Mouse (Mus musculus) MEL (cell line): ENCODE results near the gene Gfpt2. TPM values are rescaled to one million over a fixed set of nuclear protein-coding genes. Genes with fewer than 3 reads are reported as not detected.

Experiments
- DNase-seq: peaks from one replicate; pipeline ENCODE4 v3.0.0; 2011; ENCODE audit warnings: low read depth, low spot score
- H3K27ac ChIP-seq: 2 replicates; pipeline ENCODE4 v1.5.1; 2012; ENCODE audit warnings: low read depth, mild to moderate bottlenecking, control low read depth, low read length, moderate library complexity; ENCODE audit not compliant: control insufficient read depth
- H3K27me3 ChIP-seq, 2 experiments: fragments of 150-350 bp in 1 of 2; sonication (generic) in 1 of 2; 2 replicates each; pipeline ENCODE4 v1.6.1; 2012; ENCODE audit warnings: low read length in 2 of 2, mild to moderate bottlenecking in 2 of 2, improper control_type of control experiment in 1 of 2, moderate library complexity in 1 of 2; ENCODE audit not compliant: insufficient read depth in 2 of 2, control insufficient read depth in 1 of 2
- H3K36me3 ChIP-seq, 2 experiments: 2 replicates each; pipeline ENCODE4 v1.6.1; 2012 to 2014; ENCODE audit warnings: low read length in 2 of 2, improper control_type of control experiment in 1 of 2, inconsistent platforms in 1 of 2, mild to moderate bottlenecking in 1 of 2; ENCODE audit not compliant: insufficient read depth in 2 of 2, control insufficient read depth in 1 of 2
- H3K4me1 ChIP-seq, 2 experiments: fragments of 150-350 bp in 1 of 2; sonication (generic) in 1 of 2; 2 replicates each; pipeline ENCODE4 v1.6.1; 2012; ENCODE audit warnings: low read length in 2 of 2, improper control_type of control experiment in 1 of 2, mild to moderate bottlenecking in 1 of 2; ENCODE audit not compliant: insufficient read depth in 2 of 2, control insufficient read depth in 1 of 2
- H3K4me3 ChIP-seq, 2 experiments: fragments of 150-350 bp in 1 of 2; sonication (generic) in 1 of 2; 2 replicates each; pipeline ENCODE4 v1.5.1; 2012; ENCODE audit warnings: low read depth in 2 of 2, low read length in 2 of 2, mild to moderate bottlenecking in 2 of 2, moderate library complexity in 2 of 2, control low read depth in 1 of 2, improper control_type of control experiment in 1 of 2; ENCODE audit not compliant: control insufficient read depth in 1 of 2, insufficient read depth in 1 of 2
- H3K79me2 ChIP-seq: 2 replicates; pipeline ENCODE4 v1.6.1; 2012; ENCODE audit warnings: mild to moderate bottlenecking, low read length, moderate library complexity; ENCODE audit not compliant: control insufficient read depth, poor library complexity, insufficient read depth
- H3K9ac ChIP-seq: 2 replicates; pipeline ENCODE4 v1.6.1; 2012; ENCODE audit warnings: low read depth, mild to moderate bottlenecking, control low read depth, low read length, moderate library complexity; ENCODE audit not compliant: control insufficient read depth, poor library complexity, severe bottlenecking
- H3K9me3 ChIP-seq: fragments of 150-350 bp; sonication (generic); replicated peaks from 2 replicates; pipeline ENCODE4 v1.6.1; 2012; ENCODE audit warnings: mild to moderate bottlenecking, low read length, improper control_type of control experiment, moderate library complexity; ENCODE audit not compliant: insufficient read depth
- BHLHE40 ChIP-seq: IDR thresholded peaks from 2 replicates; pipeline ENCODE4 v1.6.1; 2012; ENCODE audit warnings: low read depth, mild to moderate bottlenecking, inconsistent platforms, low read length, improper control_type of control experiment, borderline replicate concordance
- CHD1 ChIP-seq: IDR thresholded peaks from 2 replicates; pipeline ENCODE4 v1.6.1; 2012; ENCODE audit warnings: low read depth, mild to moderate bottlenecking, inconsistent platforms, low read length, improper control_type of control experiment
- CHD2 ChIP-seq: IDR thresholded peaks from 2 replicates; pipeline ENCODE4 v1.6.1; 2011; ENCODE audit warnings: low read length, improper control_type of control experiment
- E2F4 ChIP-seq: IDR thresholded peaks from 2 replicates; pipeline ENCODE4 v1.6.1; 2011; ENCODE audit warnings: low read depth, low read length, improper control_type of control experiment, borderline replicate concordance
- ELF1 ChIP-seq: IDR thresholded peaks from 2 replicates; pipeline ENCODE4 v1.6.1; 2014; ENCODE audit warnings: low read depth, mild to moderate bottlenecking, inconsistent platforms, low read length, improper control_type of control experiment, moderate library complexity
- EP300 ChIP-seq, 2 experiments: IDR thresholded peaks; 2 replicates each; pipeline ENCODE4 v1.6.1; 2011; ENCODE audit warnings: improper control_type of control experiment in 2 of 2, low read length in 2 of 2, low read depth in 1 of 2, mild to moderate bottlenecking in 1 of 2
- ETS1 ChIP-seq: IDR thresholded peaks from 2 replicates; pipeline ENCODE4 v1.6.1; 2012; ENCODE audit warnings: low read depth, mild to moderate bottlenecking, inconsistent platforms, low read length, improper control_type of control experiment, moderate library complexity
- HCFC1 ChIP-seq: IDR thresholded peaks from 2 replicates; pipeline ENCODE4 v1.6.1; 2012; ENCODE audit warnings: low read depth, mild to moderate bottlenecking, inconsistent platforms, low read length, improper control_type of control experiment, moderate library complexity
- JUND ChIP-seq: IDR thresholded peaks from 2 replicates; pipeline ENCODE4 v1.6.1; 2011; ENCODE audit warnings: low read depth, mild to moderate bottlenecking, improper control_type of control experiment, low read length
- KAT2A ChIP-seq: conservative IDR thresholded peaks from 2 replicates; pipeline ENCODE4 v1.6.1; 2012; ENCODE audit warnings: low read depth, low read length, improper control_type of control experiment, inconsistent platforms
- MAFK ChIP-seq: IDR thresholded peaks from 2 replicates; pipeline ENCODE4 v1.6.1; 2011; ENCODE audit warnings: low read depth, mild to moderate bottlenecking, low read length, improper control_type of control experiment, borderline replicate concordance
- MAX ChIP-seq: IDR thresholded peaks from 2 replicates; pipeline ENCODE4 v1.6.1; 2011; ENCODE audit warnings: low read length, improper control_type of control experiment
- MEF2A ChIP-seq: IDR thresholded peaks from 2 replicates; pipeline ENCODE4 v1.6.1; 2014; ENCODE audit warnings: low read depth, mild to moderate bottlenecking, inconsistent platforms, low read length, improper control_type of control experiment; ENCODE audit not compliant: poor library complexity, insufficient replicate concordance, severe bottlenecking; ENCODE audit errors: extremely low read depth
- MXI1 ChIP-seq: IDR thresholded peaks from 2 replicates; pipeline ENCODE4 v1.6.1; 2011; ENCODE audit warnings: mild to moderate bottlenecking, low read depth, low read length, improper control_type of control experiment
- MYB ChIP-seq: IDR thresholded peaks from 2 replicates; pipeline ENCODE4 v1.6.1; 2011; ENCODE audit warnings: mild to moderate bottlenecking, low read depth, low read length, improper control_type of control experiment
- MYC ChIP-seq: IDR thresholded peaks from 2 replicates; pipeline ENCODE4 v1.6.1; 2011; ENCODE audit warnings: low read depth, mild to moderate bottlenecking, low read length, improper control_type of control experiment, moderate library complexity
- NRF1 ChIP-seq: IDR thresholded peaks from 2 replicates; pipeline ENCODE4 v1.6.1; 2014; ENCODE audit warnings: low read depth, mild to moderate bottlenecking, inconsistent platforms, low read length, improper control_type of control experiment, moderate library complexity; ENCODE audit not compliant: poor library complexity, insufficient read depth, severe bottlenecking
- POLR2A ChIP-seq, 2 experiments: IDR thresholded peaks; 2 replicates each; pipeline ENCODE4 v1.6.1; 2011 to 2012; ENCODE audit warnings: low read length in 2 of 2, mild to moderate bottlenecking in 2 of 2, control low read depth in 1 of 2, improper control_type of control experiment in 1 of 2, low read depth in 1 of 2, moderate library complexity in 1 of 2; ENCODE audit not compliant: control insufficient read depth in 1 of 2, insufficient read depth in 1 of 2, poor library complexity in 1 of 2
- POLR2AphosphoS2 ChIP-seq: IDR thresholded peaks from 2 replicates; pipeline ENCODE4 v1.6.1; 2011; ENCODE audit warnings: low read length, improper control_type of control experiment
- POLR2AphosphoS5 ChIP-seq: IDR thresholded peaks from 2 replicates; pipeline ENCODE4 v1.6.1; 2012; ENCODE audit warnings: low read depth, borderline replicate concordance, mild to moderate bottlenecking, inconsistent platforms, low read length, moderate library complexity, mixed read lengths
- RAD21 ChIP-seq: IDR thresholded peaks from 2 replicates; pipeline ENCODE4 v1.6.1; 2011; ENCODE audit warnings: mild to moderate bottlenecking, low read depth, low read length, improper control_type of control experiment
- SIN3A ChIP-seq: IDR thresholded peaks from 2 replicates; pipeline ENCODE4 v1.6.1; 2012; ENCODE audit warnings: low read length, improper control_type of control experiment, inconsistent platforms
- TBP ChIP-seq: IDR thresholded peaks from 2 replicates; pipeline ENCODE4 v1.8.0; 2011; ENCODE audit warnings: low read depth, low read length, improper control_type of control experiment
- TCF12 ChIP-seq: IDR thresholded peaks from 2 replicates; pipeline ENCODE4 v1.6.1; 2014; ENCODE audit warnings: low read depth, mild to moderate bottlenecking, inconsistent platforms, low read length, improper control_type of control experiment, moderate library complexity
- USF1 ChIP-seq: IDR thresholded peaks from 2 replicates; pipeline ENCODE4 v1.6.1; 2014; ENCODE audit warnings: low read depth, mild to moderate bottlenecking, inconsistent platforms, low read length, improper control_type of control experiment, moderate library complexity
- USF2 ChIP-seq, 2 experiments: IDR thresholded peaks; 2 replicates each; pipeline ENCODE4 v1.6.1; 2011 to 2012; ENCODE audit warnings: improper control_type of control experiment in 2 of 2, low read length in 2 of 2, borderline replicate concordance in 1 of 2, inconsistent platforms in 1 of 2, low read depth in 1 of 2, mild to moderate bottlenecking in 1 of 2; ENCODE audit not compliant: insufficient read depth in 1 of 2
- ZKSCAN1 ChIP-seq: IDR thresholded peaks from 2 replicates; pipeline ENCODE4 v1.6.1; 2012; ENCODE audit warnings: low read depth, mild to moderate bottlenecking, inconsistent platforms, low read length, improper control_type of control experiment, moderate library complexity
- ZNF384 ChIP-seq: IDR thresholded peaks from 2 replicates; pipeline ENCODE4 v1.6.1; 2012; ENCODE audit warnings: low read depth, mild to moderate bottlenecking, inconsistent platforms, low read length, improper control_type of control experiment
- polyA plus RNA-seq, 2 experiments: library from polyadenylated mRNA; stranded (reverse) in 1 of 2; unstranded in 1 of 2; fragments of >175 nt in 1 of 2; fragments of >200 nt in 1 of 2; gene quantifications; 2 replicates each; pipeline versions ENCODE4 v1.2.1 to v1.2.4; 2012; ENCODE audit warnings: low replicate concordance in 2 of 2, low read depth in 1 of 2; ENCODE audit not compliant: insufficient read length in 2 of 2, insufficient read depth in 1 of 2, missing spikeins in 1 of 2
- total RNA-seq: library from RNA; depleted of rRNA; stranded (reverse); fragments of 300-350 nt; gene quantifications from 2 replicates; pipeline ENCODE4 v1.2.3, GENCODE M21; 2012

Gfpt2 gene
- total and polyA plus RNA-seq, 3 experiments: 4.0 to 8.0 TPM; not detected in 1

- no peak for DNase-seq
- H3K27ac ChIP-seq: no peak overlapping the region
- H3K79me2 ChIP-seq: no peaks in the 10 kb centered on the region
- no peak overlapping the region for H3K4me3 ChIP-seq
- H3K36me3 ChIP-seq: peaks cover 0 to 24% of the 10 kb centered on the region in 2 experiments; a peak in 2 of 4 replicates
- TF ChIP-seq USF1: no peak
- no peak for TF ChIP-seq POLR2A (IDR thresholded peaks at IDR 0.05; ENCODE audit: control insufficient read depth in 1 of 2, insufficient read depth in 1 of 2, low read depth in 1 of 2, low read length in 2 of 2, poor library complexity in 1 of 2)
- TF ChIP-seq RAD21: no peak
- TF ChIP-seq MXI1: no peak
- TF ChIP-seq NRF1: no peak
- no peak for TF ChIP-seq MAX
- no peak for TF ChIP-seq KAT2A
- no peak for TF ChIP-seq ETS1
- no peak for TF ChIP-seq SIN3A
- peaks cover 16 to 22% of the 10 kb centered on the region in 2 experiments for H3K4me1 ChIP-seq
- H3K9ac ChIP-seq: no peak overlapping the region
- no peaks in the 10 kb centered on the region for H3K27me3 ChIP-seq
- no peaks in the 10 kb centered on the region for H3K9me3 ChIP-seq
These were observed 15.1 kb upstream of the Gfpt2 start for GRCm38 (mm10) chr11:49778844-49779243.

GRCm38 (mm10) chr11:49780161-49780817 lies 13.7 kb upstream of the Gfpt2 start:
- Histone ChIP-seq H3K36me3 (peaks cover 0 to 24% of the 10 kb centered on the region in 2 experiments; a peak in 2 of 4 replicates), H3K27ac (no peak overlapping the region), H3K9me3 (no peaks in the 10 kb centered on the region), H3K79me2 (no peaks in the 10 kb centered on the region), H3K27me3 (no peaks in the 10 kb centered on the region), H3K4me1 (peaks cover 16 to 22% of the 10 kb centered on the region in 2 experiments), H3K9ac (no peak overlapping the region), H3K4me3 (no peak overlapping the region)
- DNase-seq: no peak
- TF ChIP-seq ELF1 (no peak), EP300 (IDR thresholded peaks at IDR 0.05; ENCODE audit: low read depth in 1 of 2, low read length in 2 of 2) (peak in 1 of 2 experiments; percentile 48; a peak in 1 of 4 replicates), MYB (no peak), MYC (no peak), CHD1 (no peak), RAD21 (no peak), ZKSCAN1 (no peak), MEF2A (peak; percentile 74; the same call in 1 of the 2 replicates), ETS1 (peak; percentile 60), POLR2AphosphoS2 (no peak), ZNF384 (0 out of 2 replicates have a peak, but pooled peaks have one; percentile 19), POLR2AphosphoS5 (no peak), CHD2 (no peak), TBP (no peak), E2F4 (no peak), HCFC1 (no peak), USF1 (peak; percentile 71), KAT2A (no peak), TCF12 (0 out of 2 replicates have a peak, but pooled peaks have one; percentile 39), MAFK (peak; percentile 42; the same call in 1 of the 2 replicates), USF2 (IDR thresholded peaks at IDR 0.05; ENCODE audit: borderline replicate concordance in 1 of 2, insufficient read depth in 1 of 2, low read depth in 1 of 2, low read length in 2 of 2) (no peak), POLR2A (IDR thresholded peaks at IDR 0.05; ENCODE audit: control insufficient read depth in 1 of 2, insufficient read depth in 1 of 2, low read depth in 1 of 2, low read length in 2 of 2, poor library complexity in 1 of 2) (no peak), JUND (no peak), MAX (no peak), BHLHE40 (no peak)
